19 mouse cellular contexts compared by ENCODE assay signal in genomic region chr7:77966658-77967057, GRCm38 (mm10).
DNase-seq lines count a peak whose midpoint lies in the region; ATAC-seq lines count a peak whose summit lies in the region.
"Had no signal": no experiment of that assay in that cellular context is flagged by ENCODE, and none has a peak within 500 bp of the region (broad histone marks: within the 10 kb centered on the region; RNA-seq: fewer than 3 reads in every experiment).

No protein-coding gene starts in this region.

- no peak overlapping the region for H3K4me2 ChIP-seq in forebrain, embryonic 14.5 days (ENCODE audit: low read length)
- H3K4me2 ChIP-seq: hindbrain, embryonic 13.5 days; intestine, embryonic 15.5 days had no signal

- H3K36me3 ChIP-seq in forebrain, embryonic 14.5 days (ENCODE audit: control insufficient read depth, insufficient read depth, low read length): no peaks in the 10 kb centered on the region
- no peaks in the 10 kb centered on the region for H3K36me3 ChIP-seq in midbrain, embryonic 10.5 days
- H3K36me3 ChIP-seq: embryonic facial prominence, embryonic 10.5 days; heart, embryonic 10.5 days; hindbrain, embryonic 13.5 days; intestine, embryonic 15.5 days had no signal

- peak; percentile 66 for DNase-seq in Muller cell, postnatal 12 days (ENCODE audit: inconsistent ontology term)
- DNase-seq in brain, adult 2 months (ENCODE audit: low read depth, low spot score): peak; percentile 32
- peak; percentile 71 for DNase-seq in forebrain, embryonic 14.5 days (ENCODE audit: low spot score)
- peak; percentile 35 for DNase-seq in retina, embryonic 14.5 days (ENCODE audit: low spot score)
- DNase-seq in midbrain, embryonic 10.5 days (ENCODE audit: low spot score): no peak
- no peak for DNase-seq in urinary bladder, adult 18-20 months (ENCODE audit: low spot score in 2 of 2)
- DNase-seq in kidney, postnatal 10 days: no peak
- DNase-seq: adrenal gland, postnatal 10 days; cerebellum, adult 2 months; cerebellum, postnatal 10 days; gastrocnemius, postnatal 36 days; heart, adult 18-20 months; heart, postnatal 10 days; heart, postnatal 4 days; kidney, adult 2 months had no signal

- no peak overlapping the region for H3K9ac ChIP-seq in forebrain, embryonic 14.5 days (ENCODE audit: low read length)
- H3K9ac ChIP-seq: hindbrain, embryonic 13.5 days; intestine, embryonic 15.5 days had no signal

- 10% methylated on average over 2 of the region's 2 CpGs for WGBS in forebrain, embryonic 14.5 days
- 86% methylated on average over 2 of the region's 2 CpGs for WGBS in midbrain, embryonic 10.5 days

- peak; percentile 65 for ATAC-seq in forebrain, embryonic 14.5 days
- ATAC-seq: intestine, embryonic 15.5 days had no signal

- no peak overlapping the region for H3K4me3 ChIP-seq in forebrain, embryonic 14.5 days (ENCODE audit: low read depth, low read length)
- no peak overlapping the region for H3K4me3 ChIP-seq in midbrain, embryonic 10.5 days
- H3K4me3 ChIP-seq: embryonic facial prominence, embryonic 10.5 days; heart, embryonic 10.5 days; hindbrain, embryonic 13.5 days; intestine, embryonic 15.5 days had no signal

- no peaks in the 10 kb centered on the region for H3K9me3 ChIP-seq in forebrain, embryonic 14.5 days (replicated peaks; ENCODE audit: control insufficient read depth, low read length)
- no peaks in the 10 kb centered on the region for H3K9me3 ChIP-seq in midbrain, embryonic 10.5 days (replicated peaks)
- H3K9me3 ChIP-seq: embryonic facial prominence, embryonic 10.5 days; heart, embryonic 10.5 days; hindbrain, embryonic 13.5 days; intestine, embryonic 15.5 days had no signal

- H3K27ac ChIP-seq in forebrain, embryonic 14.5 days (ENCODE audit: low read depth, low read length): no peak overlapping the region
- no peak overlapping the region for H3K27ac ChIP-seq in midbrain, embryonic 10.5 days (replicated peaks)
- H3K27ac ChIP-seq: embryonic facial prominence, embryonic 10.5 days; heart, embryonic 10.5 days; hindbrain, embryonic 13.5 days; intestine, embryonic 15.5 days had no signal

- no peaks in the 10 kb centered on the region for H3K4me1 ChIP-seq in forebrain, embryonic 14.5 days (ENCODE audit: control insufficient read depth, insufficient read depth, low read length)
- H3K4me1 ChIP-seq in midbrain, embryonic 10.5 days: no peaks in the 10 kb centered on the region
- H3K4me1 ChIP-seq: embryonic facial prominence, embryonic 10.5 days; heart, embryonic 10.5 days; hindbrain, embryonic 13.5 days; intestine, embryonic 15.5 days had no signal

- no peaks in the 10 kb centered on the region for H3K27me3 ChIP-seq in forebrain, embryonic 14.5 days (replicated peaks; ENCODE audit: control insufficient read depth, insufficient read depth, low read length)
- no peaks in the 10 kb centered on the region for H3K27me3 ChIP-seq in midbrain, embryonic 10.5 days (ENCODE audit: low read depth, poor library complexity, severe bottlenecking)
- H3K27me3 ChIP-seq: hindbrain, embryonic 13.5 days; intestine, embryonic 15.5 days had no signal

Comparison
In these comparisons a context has a peak if more than half of its experiments do, and no peak if none do; other contexts are left out.
1. DNase-seq: peak in Muller cell, postnatal 12 days (single experiment), brain, adult 2 months (single experiment), forebrain, embryonic 14.5 days (single experiment) and retina, embryonic 14.5 days (single experiment); none in midbrain, embryonic 10.5 days (single experiment), urinary bladder, adult 18-20 months (0 of 2) and kidney, postnatal 10 days (single experiment).